Mouse (Mus musculus) bone marrow, adult 2 months (tissue): Measurements from ENCODE around the gene Gm13287.

Experiments used
- CTCF ChIP-seq: fragments of 200-500 bp; IDR thresholded peaks from 2 replicates; pipeline ENCODE4 v1.5.1; 2011; ENCODE audit warnings: low read length, control low read depth; ENCODE audit not compliant: control insufficient read depth, insufficient read depth
- POLR2A ChIP-seq: fragments of 200-500 bp; IDR thresholded peaks from 2 replicates; pipeline ENCODE4 v1.6.1; 2011; ENCODE audit warnings: low read depth, mild to moderate bottlenecking, control low read depth, low read length, borderline replicate concordance; ENCODE audit not compliant: control insufficient read depth

DNA sequence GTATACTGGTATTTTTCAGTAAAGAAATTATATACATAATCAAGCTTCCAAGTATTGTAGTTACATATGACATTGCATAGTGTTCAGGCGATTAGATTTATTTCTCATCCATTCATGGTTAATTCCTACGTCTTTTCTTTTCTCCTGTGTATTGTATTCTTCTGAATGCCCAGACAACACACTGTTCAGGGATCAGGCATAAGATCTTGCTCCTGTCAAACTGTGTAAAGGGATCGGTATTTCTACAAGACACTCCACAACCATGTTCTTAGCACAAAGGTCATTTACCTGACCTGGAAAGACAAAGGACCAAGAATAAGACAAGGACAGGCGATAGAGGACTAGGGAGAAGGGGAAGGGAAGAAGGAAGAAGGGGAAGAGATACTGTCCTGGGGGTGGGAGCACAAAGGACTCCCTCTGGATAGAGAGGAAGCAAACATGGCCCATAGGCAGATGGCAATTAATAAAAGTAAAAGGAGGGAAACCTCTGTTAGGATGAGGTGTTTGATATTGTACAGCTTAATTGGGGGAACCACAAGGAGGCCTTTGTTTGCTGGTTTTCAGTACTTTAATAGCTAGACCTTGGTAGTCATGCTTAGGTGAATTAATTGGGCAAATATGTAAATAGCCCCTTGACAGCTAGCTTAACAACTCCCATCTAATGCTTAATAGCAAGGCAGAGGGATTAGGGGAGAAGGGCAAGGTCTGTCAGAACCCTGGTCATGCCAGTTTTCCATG is 48.1 kb downstream of the Gm13287 start:
- TF ChIP-seq CTCF: no peak
- no peak for TF ChIP-seq POLR2A
